Mouse (Mus musculus) left cerebral cortex, adult 2 months (tissue): ENCODE measurements at regions not wholly inside any gene's neighbourhood (a gene's known extent, or its start where the extent isn't known, plus 50 kb on each side); places are given as distances from the start of the nearest gene placed in this dataset.

Experiments used
- DNase-seq, 2 experiments: peaks; one replicate each; pipeline ENCODE4 v3.0.0; 2021 to 2022; ENCODE audit warnings: low spot score in 2 of 2, mixed read lengths in 1 of 2; ENCODE audit errors: extremely low spot score in 1 of 2
- H3K27ac ChIP-seq: fragments of 200-600 bp; 2 replicates; pipeline ENCODE4 v1.8.1; 2022
- H3K4me3 ChIP-seq: fragments of 200-600 bp; 2 replicates; pipeline ENCODE4 v1.8.1; 2022
- CTCF ChIP-seq: fragments of 200-600 bp; IDR thresholded peaks from 2 replicates; pipeline ENCODE4 v1.8.1; 2022; ENCODE audit warnings: antibody characterized with exemption, mild to moderate bottlenecking, moderate library complexity
- intact Hi-C: fragments of 180-260 bp; cut with DNase I; formaldehyde crosslinking; loops from one replicate; pipeline ENCODE4 v1.15.1; 2025

- no peak overlapping the region for H3K4me3 ChIP-seq
- TF ChIP-seq CTCF: no peak
- intact Hi-C loops: no loop called here
- DNase-seq: no peak
- H3K27ac ChIP-seq: no peak overlapping the region
Measured at GRCm38 (mm10) chr4:95276231-95276630, 224.2 kb upstream of the Jun start.

GRCm38 (mm10) chr4:95277989-95278713, 226.1 kb upstream of the Jun start:
- Histone ChIP-seq H3K4me3 (no peak overlapping the region), H3K27ac (no peak overlapping the region)
- TF ChIP-seq CTCF: no peak
- intact Hi-C loops: no loop called here
- DNase-seq: no peak

GRCm38 (mm10) chr4:95278714-95279095, 226.7 kb upstream of the Jun start:
- H3K27ac ChIP-seq: no peak overlapping the region
- no peak for TF ChIP-seq CTCF
- DNase-seq: no peak
- intact Hi-C loops: no loop called here
- H3K4me3 ChIP-seq: no peak overlapping the region

DNA sequence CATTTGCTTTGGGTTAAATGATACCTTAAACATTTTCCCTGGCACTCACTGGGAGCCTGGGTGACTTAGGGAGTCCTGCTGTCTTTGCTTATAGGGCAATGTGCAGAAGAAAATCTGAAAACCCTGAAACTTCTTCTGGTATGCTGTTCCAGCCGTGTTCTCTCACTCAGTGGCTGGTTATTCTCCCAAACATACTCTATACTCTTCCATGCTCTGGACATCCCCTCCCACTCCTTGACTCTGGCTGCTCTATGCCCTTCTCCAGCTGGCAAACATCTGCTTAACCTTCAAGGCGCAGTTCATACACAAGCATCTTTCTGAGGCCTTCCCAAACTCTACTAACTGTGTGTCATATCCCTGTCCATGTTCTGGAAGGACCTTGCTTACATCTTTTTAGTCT, 227.2 kb upstream of the Jun start:
- TF ChIP-seq CTCF: no peak
- no peak for DNase-seq
- H3K27ac ChIP-seq: no peak overlapping the region
- intact Hi-C loops: no loop called here
- no peak overlapping the region for H3K4me3 ChIP-seq

DNA sequence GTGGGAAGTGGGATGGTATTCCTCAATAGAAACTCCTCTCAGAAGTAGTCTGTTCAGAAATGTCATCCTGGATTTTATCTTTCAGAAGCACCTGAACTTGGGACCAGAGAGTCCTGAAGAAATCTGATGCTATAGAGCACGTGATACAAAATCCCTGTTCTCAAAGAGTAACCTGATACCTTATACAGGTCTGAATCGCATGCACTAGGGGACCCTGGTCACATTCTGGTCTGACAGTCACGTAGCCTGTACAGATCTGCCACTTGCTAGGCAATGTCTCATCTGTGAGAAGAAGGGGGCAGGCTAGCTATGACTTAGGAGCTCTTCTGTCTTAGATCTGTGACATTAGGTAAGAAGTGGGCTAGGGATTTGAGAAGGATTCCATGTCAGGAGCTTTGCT, 230.1 kb upstream of the Jun start:
- no peak for TF ChIP-seq CTCF
- Histone ChIP-seq H3K4me3 (no peak overlapping the region), H3K27ac (no peak overlapping the region)
- DNase-seq: no peak
- intact Hi-C loops: no loop called here

DNA sequence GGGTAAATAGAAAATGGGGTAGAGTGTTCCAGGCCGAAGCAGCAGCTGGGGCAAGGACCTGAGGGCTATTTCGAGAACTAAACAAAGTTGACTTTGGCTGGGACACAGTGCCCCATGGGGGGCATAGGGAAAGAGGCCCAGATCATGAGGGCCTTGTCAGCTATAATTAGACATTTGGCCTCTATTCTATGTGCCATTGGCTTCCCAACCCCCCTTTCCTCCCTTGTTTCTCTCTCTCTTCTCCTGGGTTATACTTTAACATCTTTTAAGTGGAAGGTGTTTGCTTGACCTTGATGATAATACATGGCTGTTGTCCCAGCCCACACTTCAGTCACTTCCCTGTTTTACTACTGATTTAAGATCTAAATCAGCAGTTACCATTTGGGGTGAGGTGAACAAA, 231.8 kb upstream of the Jun start:
- intact Hi-C loops: no loop called here

DNA sequence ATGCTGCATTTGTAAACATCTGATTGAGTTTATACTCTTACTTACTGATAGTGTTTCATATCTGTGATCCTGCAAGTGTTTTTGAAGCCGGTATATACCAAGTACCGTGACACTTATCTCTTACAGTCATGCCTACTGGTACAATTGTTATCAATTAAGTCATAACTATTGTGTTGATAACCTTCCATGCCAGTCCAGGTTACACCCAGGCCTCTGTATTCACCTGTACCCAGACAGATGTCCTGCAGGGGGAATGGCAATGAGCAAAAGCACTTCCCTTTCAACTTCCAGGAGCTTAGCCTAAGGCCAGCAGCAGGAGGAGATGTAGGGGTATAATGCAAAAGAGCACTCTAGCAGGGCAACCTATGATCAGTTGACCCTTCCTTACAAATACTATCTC, 232.2 kb upstream of the Jun start:
- intact Hi-C loops: no loop called here
- H3K27ac ChIP-seq: no peak overlapping the region
- H3K4me3 ChIP-seq: no peak overlapping the region
- DNase-seq: no peak
- TF ChIP-seq CTCF: no peak

More for the DNA sequence above, 231.8 kb upstream of the Jun start:
- no peak overlapping the region for H3K4me3 ChIP-seq
- no peak for DNase-seq
- no peak overlapping the region for H3K27ac ChIP-seq
- no peak for TF ChIP-seq CTCF

DNA sequence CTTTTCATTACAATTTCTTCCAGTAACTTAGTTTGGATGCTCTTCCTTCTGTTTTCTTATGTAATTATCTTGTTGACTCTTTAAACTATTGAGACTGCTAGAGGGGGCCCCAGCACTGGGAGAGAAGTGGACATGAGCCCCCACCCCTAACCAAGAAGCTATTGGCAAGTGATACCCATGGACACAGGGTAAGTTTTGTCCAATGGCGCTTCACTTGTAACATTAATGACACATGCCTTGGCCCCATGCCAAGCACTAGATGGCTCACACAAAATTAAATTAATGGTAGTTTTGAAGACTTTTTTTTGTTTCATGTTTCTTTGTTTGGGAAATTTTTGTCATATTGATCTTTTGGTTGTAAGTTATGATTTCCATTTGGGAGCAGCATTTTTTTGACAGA, 232.7 kb upstream of the Jun start:
- intact Hi-C loops: no loop called here
- Histone ChIP-seq H3K27ac (no peak overlapping the region), H3K4me3 (no peak overlapping the region)
- DNase-seq: no peak
- TF ChIP-seq CTCF: no peak

- DNase-seq: no peak
- no peak for TF ChIP-seq CTCF
- intact Hi-C loops: loop anchor here (5.0 kb wide), 1 partner anchor 582 kb away; no protein-coding TSS in a partner anchor
- H3K4me3 ChIP-seq: no peak overlapping the region
- H3K27ac ChIP-seq: no peak overlapping the region
Measured at GRCm38 (mm10) chr4:95290321-95290720, 238.3 kb upstream of the Jun start.

DNA sequence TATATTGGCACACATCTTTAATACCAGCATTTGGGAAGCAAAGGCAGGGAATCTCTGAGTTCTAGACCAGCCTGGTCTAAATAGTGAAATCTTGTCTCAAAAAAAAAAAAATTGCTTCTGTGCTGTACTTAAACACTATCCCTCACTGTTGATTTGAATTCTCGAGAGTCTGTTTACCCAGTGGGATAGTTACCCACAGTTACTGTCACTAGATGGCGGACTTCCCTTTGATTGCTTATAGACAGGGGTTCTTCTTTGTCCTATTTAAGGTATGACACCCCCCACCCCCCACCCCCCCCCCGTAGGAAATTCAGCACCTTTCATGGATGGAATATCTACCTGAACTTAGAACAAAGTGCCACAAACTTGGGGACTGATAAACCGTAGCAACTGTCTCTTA, 242.1 kb upstream of the Jun start:
- no peak for DNase-seq
- intact Hi-C loops: loop anchor here (5.0 kb wide), 1 partner anchor 578 kb away; no protein-coding TSS in a partner anchor
- no peak overlapping the region for H3K4me3 ChIP-seq
- TF ChIP-seq CTCF: peak; percentile 21
- no peak overlapping the region for H3K27ac ChIP-seq

- intact Hi-C loops: no loop called here
- DNase-seq: no peak
Measured at GRCm38 (mm10) chr4:95301907-95302306, 249.9 kb upstream of the Jun start.

GRCm38 (mm10) chr4:95303337-95303736, 251.3 kb upstream of the Jun start:
- no peak overlapping the region for H3K27ac ChIP-seq
- H3K4me3 ChIP-seq: no peak overlapping the region
- no peak for TF ChIP-seq CTCF
- DNase-seq: no peak
- intact Hi-C loops: no loop called here

More at GRCm38 (mm10) chr4:95301907-95302306, 249.9 kb upstream of the Jun start:
- no peak overlapping the region for H3K27ac ChIP-seq
- no peak for TF ChIP-seq CTCF
- H3K4me3 ChIP-seq: no peak overlapping the region

GRCm38 (mm10) chr4:95304006-95304405, 252.0 kb upstream of the Jun start:
- intact Hi-C loops: no loop called here
- Histone ChIP-seq H3K27ac (no peak overlapping the region), H3K4me3 (no peak overlapping the region)
- TF ChIP-seq CTCF: no peak
- DNase-seq: no peak
